Mouse (Mus musculus) olfactory bulb, adult 2 months (tissue): ENCODE measurements at regions not wholly inside any gene's neighbourhood (a gene's known extent, or its start where the extent isn't known, plus 50 kb on each side); places are given as distances from the start of the nearest gene placed in this dataset.

Experiments
- H3K27ac ChIP-seq: fragments of 200-500 bp; 2 replicates; pipeline ENCODE4 v1.5.1; 2012; ENCODE audit warnings: low read depth, low read length; ENCODE audit not compliant: insufficient read depth
- H3K4me1 ChIP-seq: fragments of 200-500 bp; 2 replicates; pipeline ENCODE4 v1.6.1; 2012; ENCODE audit warnings: low read length; ENCODE audit not compliant: control insufficient read depth, insufficient read depth
- H3K4me3 ChIP-seq: fragments of 200-500 bp; 2 replicates; pipeline ENCODE4 v1.5.1; 2012; ENCODE audit warnings: mild to moderate bottlenecking, low read depth, low read length, moderate library complexity; ENCODE audit not compliant: insufficient read depth
- CTCF ChIP-seq: fragments of 200-500 bp; IDR thresholded peaks from 2 replicates; pipeline ENCODE4 v1.5.1; 2012; ENCODE audit warnings: low read depth, mild to moderate bottlenecking, low read length, moderate library complexity; ENCODE audit not compliant: insufficient read depth
- POLR2A ChIP-seq: fragments of 200-500 bp; IDR thresholded peaks from 2 replicates; pipeline ENCODE4 v1.6.1; 2012; ENCODE audit warnings: mild to moderate bottlenecking, low read depth, low read length, moderate library complexity; ENCODE audit not compliant: insufficient read depth
- WGBS: fragments of 180-500 bp; shearing (Covaris S2); methylation state at CpG from one replicate; pipeline ENCODE4 v1.1.7; 2018; 5-methylcytosine and 5-hydroxymethylcytosine counted together

GRCm38 (mm10) chr4:142588418-142589083, 349.4 kb upstream of the Kazn start:
- 70% methylated on average over 24 of the region's 24 CpGs for WGBS
- H3K4me3 ChIP-seq = no peak overlapping the region
- no peak for TF ChIP-seq POLR2A
- TF ChIP-seq CTCF = no peak
- no peak overlapping the region for H3K27ac ChIP-seq
- no peaks in the 10 kb centered on the region for H3K4me1 ChIP-seq

DNA sequence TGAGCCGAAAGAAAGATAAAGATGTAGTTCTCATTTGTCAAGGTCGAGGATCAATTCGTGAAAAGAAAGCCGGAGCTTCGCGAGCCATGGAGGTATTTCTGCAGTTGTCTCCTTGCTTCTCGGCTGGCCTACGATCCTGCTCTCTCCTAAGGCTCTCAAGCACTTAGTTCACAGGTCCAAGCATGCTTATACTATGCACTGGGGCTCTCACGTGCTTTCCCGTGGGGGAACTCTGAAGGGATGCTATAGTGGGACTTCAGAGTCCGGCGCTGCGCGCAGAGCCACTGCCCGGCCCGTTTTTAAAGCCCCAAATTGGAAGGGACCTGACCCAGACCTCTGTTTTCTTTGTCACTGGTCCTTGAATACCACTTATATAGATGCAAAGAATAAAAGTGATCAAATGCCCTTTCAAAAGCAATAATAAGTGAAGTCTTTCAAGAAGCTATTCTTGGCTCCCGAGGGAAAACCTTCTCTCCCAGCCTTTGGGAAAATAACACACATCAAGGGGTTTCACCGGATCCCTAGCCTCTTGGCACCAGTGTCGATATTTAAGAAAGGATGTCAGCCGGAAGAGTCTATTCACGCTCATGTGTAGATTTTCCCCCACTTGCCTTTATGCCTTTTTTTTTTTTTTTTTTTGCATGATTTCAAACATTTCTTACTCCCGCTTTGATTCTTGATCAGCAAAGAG, 348.3 kb upstream of the Kazn start:
- H3K27ac ChIP-seq = no peak overlapping the region
- H3K4me1 ChIP-seq = no peaks in the 10 kb centered on the region
- WGBS = 54% methylated on average over 22 of the region's 22 CpGs
- no peak overlapping the region for H3K4me3 ChIP-seq
- TF ChIP-seq POLR2A = no peak
- no peak for TF ChIP-seq CTCF

- Histone ChIP-seq H3K4me3 (no peak overlapping the region), H3K4me1 (peaks cover 2% of the 10 kb centered on the region; the same call in 1 of the 2 replicates), H3K27ac (no peak overlapping the region)
- 68% methylated on average over 4 of the region's 4 CpGs for WGBS
- TF ChIP-seq CTCF (no peak), POLR2A (no peak)
These were observed 339.3 kb upstream of the Kazn start for GRCm38 (mm10) chr4:142578536-142578935.

DNA sequence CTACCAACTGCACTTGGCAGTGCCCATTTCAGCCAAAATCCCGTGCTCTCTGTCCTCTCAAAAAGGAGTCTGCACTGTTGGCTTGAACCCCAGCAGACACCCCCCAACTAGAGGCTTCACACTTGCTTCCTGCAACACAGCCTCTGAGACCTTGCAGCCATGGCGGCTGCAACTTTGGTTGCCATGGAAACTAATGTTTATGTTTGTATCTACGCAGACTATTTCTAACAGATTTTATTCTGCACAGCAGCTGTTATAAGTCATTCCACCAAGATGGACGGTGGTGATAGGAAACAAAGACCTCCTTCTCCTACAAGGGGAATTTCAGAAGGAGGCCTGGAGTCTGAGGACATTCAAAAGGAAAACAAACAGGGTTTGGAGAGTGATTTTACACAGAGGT, 338.3 kb upstream of the Kazn start:
- no peak overlapping the region for H3K4me3 ChIP-seq
- TF ChIP-seq POLR2A (no peak), CTCF (no peak)
- 36% methylated on average over 4 of the region's 4 CpGs for WGBS
- H3K27ac ChIP-seq = no peak overlapping the region
- H3K4me1 ChIP-seq = peaks cover 2% of the 10 kb centered on the region; the same call in 1 of the 2 replicates

DNA sequence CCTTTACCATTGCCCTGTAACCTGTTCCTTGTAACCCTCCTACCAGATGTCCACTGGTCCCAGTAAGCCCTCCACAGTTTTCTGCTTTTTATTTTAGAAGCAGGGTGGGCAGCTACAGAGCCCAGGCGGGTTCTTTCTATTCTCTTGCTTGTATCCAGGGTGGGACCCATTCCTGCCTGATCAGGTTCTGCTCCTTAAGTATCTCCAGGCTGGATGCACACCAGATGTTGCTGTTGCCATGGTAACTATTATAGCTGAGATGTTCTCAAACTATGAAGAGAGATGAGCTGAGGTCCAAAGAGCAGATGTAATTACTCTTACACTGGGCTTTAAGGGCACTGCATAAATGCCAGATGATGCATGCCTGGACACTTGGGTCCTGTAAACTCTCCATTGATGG, 335.3 kb upstream of the Kazn start:
- TF ChIP-seq POLR2A (no peak), CTCF (no peak)
- 63% methylated on average over 1 of the region's 1 CpGs for WGBS
- H3K27ac ChIP-seq = no peak overlapping the region
- peaks cover 2% of the 10 kb centered on the region; the same call in 1 of the 2 replicates for H3K4me1 ChIP-seq
- H3K4me3 ChIP-seq = no peak overlapping the region

GRCm38 (mm10) chr4:142570712-142571111, 331.5 kb upstream of the Kazn start:
- WGBS = 77% methylated on average over 7 of the region's 7 CpGs
- Histone ChIP-seq H3K4me1 (no peaks in the 10 kb centered on the region), H3K27ac (no peak overlapping the region), H3K4me3 (no peak overlapping the region)
- TF ChIP-seq POLR2A = no peak
- no peak for TF ChIP-seq CTCF

DNA sequence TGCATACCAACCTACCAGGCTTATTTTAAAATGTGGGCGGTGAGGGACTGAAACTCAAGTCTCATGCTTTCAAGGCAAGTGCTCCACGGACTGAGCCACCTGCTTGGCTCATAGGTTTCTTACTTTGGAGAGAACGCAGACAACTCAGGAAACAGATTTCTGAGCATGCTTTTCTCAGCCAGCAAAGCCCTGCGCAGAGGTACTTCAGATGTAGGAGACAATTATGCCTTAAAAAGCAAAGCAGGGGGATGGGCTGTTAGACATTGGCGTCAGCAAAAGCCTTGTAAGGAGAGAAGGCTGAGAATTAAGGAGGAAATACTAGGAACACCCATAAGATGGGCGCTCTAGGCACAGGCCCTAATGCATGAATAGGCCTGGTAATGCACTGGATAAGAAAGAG, 329.4 kb upstream of the Kazn start:
- no peak overlapping the region for H3K4me3 ChIP-seq
- no peak overlapping the region; the same call in 1 of the 2 replicates for H3K27ac ChIP-seq
- no peak for TF ChIP-seq CTCF
- no peak for TF ChIP-seq POLR2A
- H3K4me1 ChIP-seq = no peaks in the 10 kb centered on the region
- 54% methylated on average over 6 of the region's 6 CpGs for WGBS

DNA sequence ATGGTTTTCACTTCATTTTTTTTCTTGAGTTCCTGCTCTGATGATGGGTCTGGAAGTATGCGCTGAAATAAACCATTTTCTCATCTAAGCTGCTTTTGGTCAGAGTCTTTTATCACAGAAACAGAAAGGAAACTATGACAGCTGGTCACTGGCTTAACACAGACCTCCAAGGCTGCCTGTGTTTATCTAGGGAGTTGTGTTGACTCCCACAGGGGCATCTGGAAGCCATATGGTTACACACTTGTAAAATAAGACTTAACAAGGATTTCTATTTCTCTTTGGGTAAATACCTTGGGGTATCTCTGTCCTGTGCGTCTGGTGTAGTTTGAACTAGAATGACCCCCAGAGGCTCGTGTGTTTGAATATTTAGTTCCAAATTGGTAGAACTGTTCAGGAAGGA, 315.5 kb upstream of the Kazn start:
- TF ChIP-seq POLR2A (no peak), CTCF (no peak)
- H3K4me1 ChIP-seq = no peaks in the 10 kb centered on the region; the same call in 1 of the 2 replicates
- H3K27ac ChIP-seq = no peak overlapping the region
- H3K4me3 ChIP-seq = no peak overlapping the region
- WGBS = 87% methylated on average over 3 of the region's 3 CpGs

- TF ChIP-seq CTCF = no peak
- TF ChIP-seq POLR2A = no peak
- WGBS = 83% methylated on average over 1 of the region's 1 CpGs
- no peak overlapping the region for H3K27ac ChIP-seq
- peaks cover 4% of the 10 kb centered on the region; the same call in 1 of the 2 replicates for H3K4me1 ChIP-seq
- H3K4me3 ChIP-seq = no peak overlapping the region
These were observed 306.7 kb upstream of the Kazn start for GRCm38 (mm10) chr4:142545871-142546270.
